ENCODE assay signal across 23 mouse cellular contexts in the genomic region with DNA sequence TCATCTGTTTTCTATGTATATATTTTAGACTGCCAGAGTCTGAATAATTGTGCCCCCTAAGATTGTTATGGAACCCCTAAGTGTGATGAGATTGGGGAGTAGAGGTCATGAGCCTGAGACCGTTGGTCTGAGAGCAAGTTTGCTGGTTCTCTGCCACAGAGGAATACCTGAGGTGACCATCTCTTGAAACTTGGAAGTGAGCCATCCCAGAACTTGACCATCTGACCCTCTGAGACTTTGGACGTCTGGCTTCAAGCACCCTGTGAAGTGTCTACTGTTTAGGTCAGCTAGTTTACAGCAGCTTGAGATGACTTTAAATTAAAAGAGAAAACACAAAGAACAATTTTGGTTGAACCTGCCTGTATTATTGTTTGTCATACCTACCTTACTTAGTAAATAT.
DNase-seq lines count a peak whose midpoint lies in the region; ATAC-seq lines count a peak whose summit lies in the region.
"Had no signal": no experiment of that assay in that cellular context is flagged by ENCODE, and none has a peak within 500 bp of the region (broad histone marks: within the 10 kb centered on the region; RNA-seq: fewer than 3 reads in every experiment).

No protein-coding gene starts in this region.

- peaks cover 9% of the 10 kb centered on the region; the same call in 1 of the 2 replicates for H3K4me1 ChIP-seq in kidney, embryonic 14.5 days (ENCODE audit: control insufficient read depth, insufficient read depth, low read length)
- H3K4me1 ChIP-seq in embryonic facial prominence, embryonic 10.5 days: peaks cover 5% of the 10 kb centered on the region; the same call in 1 of the 2 replicates
- H3K4me1 ChIP-seq: forebrain, embryonic 12.5 days; hindbrain, embryonic 12.5 days had no signal

- H3K4me2 ChIP-seq in kidney, embryonic 14.5 days (replicated peaks; ENCODE audit: low read depth, low read length): no peak overlapping the region
- H3K4me2 ChIP-seq: forebrain, embryonic 12.5 days; forebrain, embryonic 15.5 days; heart, embryonic 11.5 days; hindbrain, embryonic 12.5 days; hindbrain, embryonic 15.5 days had no signal

- H3K9me3 ChIP-seq in kidney, embryonic 14.5 days (ENCODE audit: control insufficient read depth, low read length): no peaks in the 10 kb centered on the region
- no peaks in the 10 kb centered on the region for H3K9me3 ChIP-seq in embryonic facial prominence, embryonic 10.5 days
- H3K9me3 ChIP-seq: embryonic facial prominence, embryonic 13.5 days; forebrain, embryonic 12.5 days; forebrain, embryonic 15.5 days; hindbrain, embryonic 12.5 days; hindbrain, embryonic 15.5 days had no signal

- no peaks in the 10 kb centered on the region for H3K27me3 ChIP-seq in kidney, embryonic 14.5 days (ENCODE audit: control insufficient read depth, insufficient read depth, low read length)
- no peaks in the 10 kb centered on the region for H3K27me3 ChIP-seq in embryonic facial prominence, embryonic 10.5 days (replicated peaks; ENCODE audit: low read depth, poor library complexity, severe bottlenecking)
- H3K27me3 ChIP-seq: forebrain, embryonic 12.5 days; forebrain, embryonic 15.5 days; hindbrain, embryonic 12.5 days; hindbrain, embryonic 15.5 days had no signal

- H3K4me3 ChIP-seq in kidney, embryonic 14.5 days (ENCODE audit: low read length): no peak overlapping the region
- no peak overlapping the region for H3K4me3 ChIP-seq in embryonic facial prominence, embryonic 10.5 days
- H3K4me3 ChIP-seq: embryonic facial prominence, embryonic 13.5 days; erythroblast, embryonic 14.5 days; forebrain, embryonic 12.5 days; forebrain, embryonic 15.5 days; heart, adult 2 months; hindbrain, embryonic 12.5 days; hindbrain, embryonic 15.5 days had no signal

- no peak overlapping the region for H3K27ac ChIP-seq in kidney, embryonic 14.5 days (ENCODE audit: low read depth, low read length)
- no peak overlapping the region for H3K27ac ChIP-seq in embryonic facial prominence, embryonic 10.5 days (replicated peaks)
- H3K27ac ChIP-seq: forebrain, embryonic 12.5 days; heart, adult 2 months; hindbrain, embryonic 12.5 days; hindbrain, embryonic 15.5 days had no signal

- H3K36me3 ChIP-seq in kidney, embryonic 14.5 days (ENCODE audit: control insufficient read depth, insufficient read depth, low read length): no peaks in the 10 kb centered on the region
- H3K36me3 ChIP-seq in embryonic facial prominence, embryonic 10.5 days (replicated peaks): no peaks in the 10 kb centered on the region
- H3K36me3 ChIP-seq: embryonic facial prominence, embryonic 13.5 days; forebrain, embryonic 12.5 days; forebrain, embryonic 15.5 days; hindbrain, embryonic 12.5 days; hindbrain, embryonic 15.5 days had no signal

- 65% methylated on average over 2 of the region's 2 CpGs for WGBS in kidney, embryonic 14.5 days
- WGBS in embryonic facial prominence, embryonic 10.5 days: 89% methylated on average over 2 of the region's 2 CpGs

- DNase-seq in kidney, adult 18-20 months: peak; percentile 44
- peak; percentile 79 to 89 for DNase-seq in kidney, adult 8-10 months
- DNase-seq in kidney, adult 9 months: peak; percentile 92
- DNase-seq in kidney, postnatal 25 days: peak; percentile 67 to 74
- no peak for DNase-seq in embryonic facial prominence, embryonic 10.5 days (ENCODE audit: low spot score)
- DNase-seq in yolk sac, embryonic 10.5 days (ENCODE audit: low spot score): no peak
- DNase-seq: adrenal gland, adult 2 months; adrenal gland, postnatal 14 days; cerebellum, adult 11 months; cerebellum, adult 2 months; cerebellum, adult 9-11 months; cerebellum, postnatal 25 days; gastrocnemius, postnatal 25 days; heart, adult 2 months had no signal

- no peak overlapping the region for H3K9ac ChIP-seq in kidney, embryonic 14.5 days (ENCODE audit: low read depth, low read length)
- H3K9ac ChIP-seq: embryonic facial prominence, embryonic 13.5 days; forebrain, embryonic 12.5 days; forebrain, embryonic 15.5 days; hindbrain, embryonic 12.5 days; hindbrain, embryonic 15.5 days had no signal

- no peak for ATAC-seq in kidney, embryonic 14.5 days (ENCODE audit: low FRiP score, low TSS enrichment)
- ATAC-seq: CD4-positive, CD25-positive, alpha-beta regulatory T cell, adult 4 months; forebrain, embryonic 15.5 days had no signal

Comparison
In these comparisons a context has a peak if more than half of its experiments do, and no peak if none do; other contexts are left out.
1. DNase-seq: peak in kidney, adult 18-20 months (single experiment), kidney, adult 8-10 months (2 of 2), kidney, adult 9 months (single experiment) and kidney, postnatal 25 days (2 of 2); none in embryonic facial prominence, embryonic 10.5 days (single experiment) and yolk sac, embryonic 10.5 days (single experiment).